Mouse (Mus musculus): ENCODE measurements around the gene Acsf3.

- peak; percentile 51 to 60; a peak in 3 of 4 replicates for TF ChIP-seq POLR2A (IDR thresholded peaks at IDR 0.05; ENCODE audit: control insufficient read depth in 1 of 2, insufficient read depth in 1 of 2, low read depth in 1 of 2, low read length in 2 of 2, poor library complexity in 1 of 2)
- no peak for TF ChIP-seq CTCF (IDR thresholded peaks at IDR 0.05 in 2 of 3, conservative IDR thresholded peaks at IDR 0.05 in 1 of 3; ENCODE audit: control insufficient read depth in 1 of 3, insufficient read depth in 1 of 3, low read depth in 2 of 3, low read length in 3 of 3, poor library complexity in 1 of 3, severe bottlenecking in 1 of 3)
- no peak for TF ChIP-seq UBTF (IDR thresholded peaks at IDR 0.05; ENCODE audit: borderline replicate concordance, insufficient read depth, low read depth, low read length)
- peak; percentile 94 for TF ChIP-seq HCFC1 (IDR thresholded peaks at IDR 0.05; ENCODE audit: low read depth, low read length)
- TF ChIP-seq JUND (IDR thresholded peaks at IDR 0.05; ENCODE audit: low read depth, low read length) = peak; percentile 71; the same call in 1 of the 2 replicates
- no peak; the same call in none of the 2 replicates for TF ChIP-seq SMC3 (IDR thresholded peaks at IDR 0.05; ENCODE audit: low read depth, low read length)
- TF ChIP-seq USF1 (IDR thresholded peaks at IDR 0.05; ENCODE audit: low read depth, low read length) = no peak
- TF ChIP-seq MAZ (IDR thresholded peaks at IDR 0.05; ENCODE audit: low read depth, low read length) = peak; percentile 90; the same call in 1 of the 2 replicates
These were observed at the start of gene Acsf3 for GRCm38 (mm10) chr8:122775285-122776155.

Measured in MEL (cell line).